Mouse (Mus musculus): Measurements from ENCODE around the gene Nrn1l.

Nrn1l gene

DNA sequence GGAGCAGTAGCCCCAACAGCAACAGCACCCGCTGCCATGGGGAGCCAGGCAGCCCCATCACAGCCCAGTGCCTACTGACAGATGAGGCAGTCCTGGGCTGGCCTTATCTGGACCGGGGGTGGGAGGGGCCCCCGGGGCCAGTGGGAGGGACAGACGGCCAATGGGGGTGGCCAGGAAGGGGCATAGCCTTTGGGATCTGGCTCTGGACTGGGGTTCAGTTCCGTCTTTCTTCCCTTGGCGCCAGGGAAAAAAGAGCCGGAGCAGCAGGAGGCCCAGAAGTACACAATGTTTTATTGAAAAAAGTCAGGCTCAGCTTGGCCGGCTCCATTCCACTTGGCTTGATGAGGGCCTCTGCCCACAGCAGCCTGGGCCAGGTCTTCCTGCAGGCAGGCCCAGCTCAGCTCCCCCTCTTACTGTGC, 50.0 kb downstream of the Nrn1l start, which contains the start of gene Lcat:
Lcat (minus strand) TSS at position 62 of the 419 bp plus-strand sequence.
- CTCF ChIA-PET: no interaction called here
